Mouse (Mus musculus) bone marrow, adult 2 months (tissue): ENCODE measurements at regions not wholly inside any gene's neighbourhood (a gene's known extent, or its start where the extent isn't known, plus 50 kb on each side); places are given as distances from the start of the nearest gene placed in this dataset.

Source experiments
- H3K27ac ChIP-seq: fragments of 200-500 bp; 2 replicates; pipeline ENCODE4 v1.5.1; 2012; ENCODE audit warnings: low read depth, mild to moderate bottlenecking, control low read depth, inconsistent platforms, low read length; ENCODE audit not compliant: control insufficient read depth, poor library complexity, insufficient read depth
- H3K4me1 ChIP-seq: fragments of 200-500 bp; 2 replicates; pipeline ENCODE4 v1.6.1; 2011; ENCODE audit warnings: low read length; ENCODE audit not compliant: control insufficient read depth, insufficient read depth
- H3K4me3 ChIP-seq: fragments of 200-500 bp; replicated peaks from 2 replicates; pipeline ENCODE3; 2011; ENCODE audit warnings: mild to moderate bottlenecking, low read depth, low read length, control low read depth; ENCODE audit not compliant: control insufficient read depth
- CTCF ChIP-seq: fragments of 200-500 bp; IDR thresholded peaks from 2 replicates; pipeline ENCODE4 v1.5.1; 2011; ENCODE audit warnings: low read length, control low read depth; ENCODE audit not compliant: control insufficient read depth, insufficient read depth
- POLR2A ChIP-seq: fragments of 200-500 bp; IDR thresholded peaks from 2 replicates; pipeline ENCODE4 v1.6.1; 2011; ENCODE audit warnings: low read depth, mild to moderate bottlenecking, control low read depth, low read length, borderline replicate concordance; ENCODE audit not compliant: control insufficient read depth
- WGBS: fragments of 180-500 bp; shearing (Covaris S2); methylation state at CpG from one replicate; pipeline ENCODE4 v1.1.7; 2018; 5-methylcytosine and 5-hydroxymethylcytosine counted together

DNA sequence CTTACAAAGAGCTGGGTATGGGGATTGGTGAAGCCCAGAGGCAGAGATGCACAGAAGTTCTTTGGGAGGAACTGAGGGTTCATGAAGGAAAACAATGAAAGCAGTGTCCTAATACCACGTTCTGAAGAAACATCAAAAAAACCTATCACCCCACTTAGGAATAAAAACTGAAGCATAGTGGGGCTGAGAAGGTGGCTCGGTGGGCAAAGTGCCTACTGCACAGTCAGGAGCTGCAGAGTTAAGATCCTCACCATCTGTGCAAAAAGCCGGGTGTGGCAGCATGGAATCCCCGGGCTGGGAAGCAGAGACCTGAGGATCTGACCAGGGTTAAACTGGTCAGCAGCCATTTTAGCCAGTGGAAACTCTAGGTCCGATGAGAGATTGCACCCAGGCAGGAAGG is 106.1 kb upstream of the Smad1 start:
- no peak for TF ChIP-seq POLR2A
- no peak for TF ChIP-seq CTCF
- H3K4me1 ChIP-seq, result no peaks in the 10 kb centered on the region
- WGBS, result 69% methylated on average over 5 of the region's 5 CpGs

DNA sequence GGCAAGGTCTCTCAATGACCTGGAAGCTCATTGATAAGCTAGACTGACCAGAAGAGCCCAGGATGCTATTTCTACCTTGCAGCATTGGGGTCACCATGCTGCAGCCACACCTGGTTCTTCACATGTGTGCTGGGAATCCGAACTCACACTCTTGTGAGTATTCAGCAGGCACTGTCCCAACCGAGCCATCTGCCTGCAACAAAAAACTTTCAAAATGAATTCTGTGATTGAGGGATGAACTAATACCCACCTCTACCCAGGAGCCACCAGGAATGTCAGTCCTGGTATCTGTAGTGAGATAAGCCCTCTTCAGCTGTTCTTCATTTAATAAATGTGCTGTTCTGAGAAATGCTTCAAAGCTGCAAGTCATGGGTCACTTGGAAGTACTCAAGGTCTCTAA is 104.6 kb upstream of the Smad1 start:
- Histone ChIP-seq H3K27ac (no peak overlapping the region), H3K4me3 (no peak overlapping the region), H3K4me1 (no peaks in the 10 kb centered on the region)
- TF ChIP-seq POLR2A, result no peak
- no peak for TF ChIP-seq CTCF
- 69% methylated on average over 2 of the region's 2 CpGs for WGBS

More for the DNA sequence above, 106.1 kb upstream of the Smad1 start:
- no peak overlapping the region for H3K27ac ChIP-seq
- H3K4me3 ChIP-seq, result no peak overlapping the region

DNA sequence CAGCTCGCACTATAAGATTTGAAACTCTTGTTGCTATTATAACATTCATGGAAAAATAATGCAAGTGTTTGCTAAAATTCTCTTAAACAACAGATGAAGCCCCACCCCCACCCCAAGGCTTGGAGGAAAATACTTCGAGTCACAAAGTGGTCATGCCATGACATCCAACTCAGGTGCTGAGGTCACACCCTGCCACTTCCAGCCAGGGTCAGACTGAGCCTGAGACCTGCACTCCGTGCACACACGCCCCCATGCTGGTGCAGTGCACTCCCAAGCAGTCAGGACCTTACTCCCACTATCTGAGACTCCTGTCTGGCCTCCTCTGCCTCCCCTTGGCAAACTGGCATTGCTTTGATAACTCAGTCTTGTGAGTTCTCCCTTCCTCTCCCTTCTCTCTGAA is 102.7 kb upstream of the Smad1 start:
- WGBS, result 75% methylated on average over 4 of the region's 4 CpGs
- H3K27ac ChIP-seq, result no peak overlapping the region
- H3K4me3 ChIP-seq, result no peak overlapping the region
- H3K4me1 ChIP-seq, result no peaks in the 10 kb centered on the region
- TF ChIP-seq POLR2A (no peak), CTCF (no peak)

DNA sequence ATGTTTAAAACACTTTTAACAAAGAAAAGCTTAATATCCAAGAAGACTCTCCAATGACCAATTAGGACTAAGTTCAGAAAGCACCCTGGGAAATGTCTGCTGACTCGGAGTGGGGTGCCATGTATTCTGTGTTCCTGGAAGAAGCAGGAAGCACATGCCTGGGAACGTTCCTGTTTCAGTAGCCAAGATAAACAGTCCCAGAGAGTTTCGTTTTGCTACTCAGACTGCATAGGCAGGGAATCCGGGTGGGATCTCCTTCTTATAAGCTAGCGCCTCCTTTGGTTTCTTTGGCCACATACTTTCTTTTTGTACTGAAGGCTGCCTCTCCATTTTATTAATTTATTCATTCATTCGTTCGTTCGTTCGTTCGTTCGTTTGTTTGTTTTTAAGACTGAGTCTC is 101.9 kb upstream of the Smad1 start:
- no peak overlapping the region for H3K4me3 ChIP-seq
- H3K4me1 ChIP-seq, result no peaks in the 10 kb centered on the region
- no peak overlapping the region for H3K27ac ChIP-seq
- WGBS, result 78% methylated on average over 11 of the region's 11 CpGs
- TF ChIP-seq CTCF, result no peak
- TF ChIP-seq POLR2A, result no peak

DNA sequence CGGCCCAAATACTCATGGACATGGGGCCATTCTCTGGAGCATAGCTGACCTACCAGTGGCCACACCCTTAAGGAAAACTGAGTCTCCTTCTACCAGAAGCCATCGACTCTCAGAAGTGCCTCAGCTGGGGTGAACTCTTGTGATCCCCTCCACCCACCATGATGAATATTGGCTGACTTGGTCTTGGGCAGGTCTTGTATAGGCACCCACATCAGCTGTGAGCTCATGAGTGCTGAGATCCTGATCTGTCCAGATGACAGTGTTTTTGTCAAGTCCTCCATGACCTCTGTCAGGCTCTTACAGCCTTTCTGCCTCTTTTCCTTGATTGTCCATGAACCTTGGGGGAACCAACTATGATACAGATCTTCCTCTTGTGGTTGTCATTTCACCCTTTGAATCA is 99.9 kb upstream of the Smad1 start:
- H3K4me1 ChIP-seq, result no peaks in the 10 kb centered on the region
- TF ChIP-seq CTCF (no peak), POLR2A (no peak)
- 78% methylated on average over 2 of the region's 2 CpGs for WGBS

DNA sequence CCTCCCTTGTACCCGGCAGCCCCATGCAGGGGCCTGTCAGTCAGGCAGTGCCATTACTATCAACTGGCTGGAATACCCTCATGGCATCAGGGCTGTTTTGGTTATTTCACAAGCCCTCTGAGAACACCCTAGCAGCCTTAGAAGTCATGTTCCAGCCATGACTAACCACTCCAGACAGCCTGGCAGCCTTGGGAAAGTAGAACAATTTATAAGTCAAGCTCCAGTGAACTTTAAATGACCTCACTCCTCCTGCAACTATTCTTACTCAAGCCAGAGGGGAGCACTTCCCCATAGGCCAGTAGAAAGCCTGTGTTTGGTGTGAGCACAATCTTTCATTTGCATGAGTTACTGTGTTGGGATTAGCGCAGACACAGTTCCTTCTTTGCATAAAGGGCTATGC is 99.3 kb upstream of the Smad1 start:
- WGBS, result 54% methylated on average over 2 of the region's 2 CpGs
- no peak overlapping the region for H3K27ac ChIP-seq
- H3K4me1 ChIP-seq, result no peaks in the 10 kb centered on the region
- no peak overlapping the region for H3K4me3 ChIP-seq
- no peak for TF ChIP-seq POLR2A
- TF ChIP-seq CTCF, result no peak

More for the DNA sequence above, 99.9 kb upstream of the Smad1 start:
- no peak overlapping the region for H3K27ac ChIP-seq
- no peak overlapping the region for H3K4me3 ChIP-seq

DNA sequence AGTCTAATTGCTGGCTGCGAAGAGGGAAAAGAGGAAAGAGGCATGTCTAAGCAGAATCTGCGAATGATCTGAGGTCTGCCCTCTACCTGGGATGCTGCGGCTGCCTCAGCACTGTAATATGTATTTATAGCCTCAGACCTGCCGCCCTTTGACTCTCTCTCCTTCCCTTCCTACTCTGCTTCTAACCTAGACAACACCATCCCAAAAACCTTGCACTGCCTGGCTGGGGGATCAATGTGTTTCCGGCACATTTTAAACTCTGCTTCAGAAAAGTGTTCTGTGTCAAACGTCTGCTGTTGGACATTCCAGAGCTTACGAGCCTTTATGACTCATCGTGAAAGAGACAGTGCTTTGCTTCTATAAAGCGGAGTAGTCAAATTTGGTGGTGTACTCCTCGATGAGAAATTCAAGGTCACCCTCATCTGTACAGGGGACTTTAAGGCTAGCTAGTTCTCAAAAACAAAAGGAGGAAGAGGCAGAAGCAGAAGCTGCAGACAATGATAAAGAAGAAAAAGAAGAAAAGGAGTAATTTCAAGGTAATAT is 91.9 kb upstream of the Smad1 start:
- 65% methylated on average over 10 of the region's 10 CpGs for WGBS
- H3K4me3 ChIP-seq, result no peak overlapping the region
- TF ChIP-seq CTCF (no peak), POLR2A (no peak)
- no peak overlapping the region for H3K27ac ChIP-seq
- no peaks in the 10 kb centered on the region for H3K4me1 ChIP-seq

DNA sequence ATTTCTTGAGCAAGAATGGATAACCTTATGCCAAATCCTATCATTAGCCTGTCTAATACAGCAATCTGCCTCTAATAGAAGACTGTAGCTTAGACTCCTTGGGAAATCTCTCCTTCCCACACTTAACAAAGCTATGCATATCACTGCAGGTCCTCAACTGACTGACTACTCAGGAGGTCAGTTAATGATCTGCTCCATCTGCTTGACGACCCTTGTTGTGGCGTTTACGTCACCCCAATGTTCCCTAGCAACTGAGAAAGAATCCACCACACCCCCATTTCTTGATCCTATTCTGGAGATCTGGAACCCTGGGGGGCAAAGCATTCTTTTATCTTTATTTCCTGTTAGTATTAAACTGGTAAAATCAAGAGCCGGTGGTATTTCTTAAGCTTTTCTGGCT is 91.4 kb upstream of the Smad1 start:
- Histone ChIP-seq H3K27ac (no peak overlapping the region), H3K4me1 (no peaks in the 10 kb centered on the region), H3K4me3 (no peak overlapping the region)
- 73% methylated on average over 4 of the region's 4 CpGs for WGBS
- TF ChIP-seq CTCF (no peak), POLR2A (no peak)

DNA sequence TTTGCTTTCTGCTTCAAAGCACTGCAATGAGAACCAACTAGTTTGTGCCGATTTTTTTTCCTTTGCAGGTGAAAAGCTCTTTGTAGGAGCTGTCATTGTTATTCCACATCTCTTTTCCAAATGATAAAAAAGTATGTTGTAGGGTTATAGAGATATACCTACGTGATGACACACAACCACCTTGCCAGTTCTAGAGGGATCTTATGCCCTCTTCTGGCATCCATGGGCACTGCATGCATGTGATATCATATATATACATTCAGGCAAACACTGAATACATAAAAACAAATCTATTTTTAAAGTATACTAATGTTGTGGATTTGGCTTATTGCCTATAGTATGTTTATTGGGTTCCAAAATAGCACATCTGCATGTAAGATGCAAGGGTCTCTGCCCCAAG is 89.5 kb upstream of the Smad1 start:
- TF ChIP-seq CTCF, result no peak
- no peak for TF ChIP-seq POLR2A
- no peaks in the 10 kb centered on the region for H3K4me1 ChIP-seq
- 52% methylated on average over 2 of the region's 2 CpGs for WGBS
- no peak overlapping the region for H3K27ac ChIP-seq
- no peak overlapping the region for H3K4me3 ChIP-seq
